Mouse (Mus musculus) kidney, postnatal 14 days (tissue): ENCODE measurements at regions not wholly inside any gene's neighbourhood (a gene's known extent, or its start where the extent isn't known, plus 50 kb on each side); places are given as distances from the start of the nearest gene placed in this dataset.

ENCODE experiments used
- DNase-seq: peaks from one replicate; pipeline ENCODE4 v3.0.0; 2022; ENCODE audit warnings: mixed read lengths

DNA sequence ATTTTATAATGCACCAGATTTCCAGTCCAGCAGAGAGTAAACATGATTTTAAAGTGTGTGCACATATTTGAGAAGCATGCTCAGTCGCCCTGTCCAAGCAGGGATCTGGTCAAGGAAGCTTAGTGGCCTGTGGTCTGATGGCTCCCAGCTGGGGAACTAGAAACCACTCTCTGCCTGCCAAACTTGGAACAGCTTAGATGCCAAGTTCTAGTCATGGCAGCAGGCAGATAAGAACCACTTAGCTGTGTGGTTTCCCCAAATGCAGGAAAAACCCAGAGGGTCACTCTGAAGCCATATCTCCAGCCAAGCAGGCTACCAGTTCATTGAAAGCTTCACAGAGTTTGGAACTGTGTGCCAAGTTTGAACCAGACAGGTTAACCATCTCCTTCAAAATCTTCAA, 86.1 kb downstream of the Fam114a2 start:
- no peak for DNase-seq

DNA sequence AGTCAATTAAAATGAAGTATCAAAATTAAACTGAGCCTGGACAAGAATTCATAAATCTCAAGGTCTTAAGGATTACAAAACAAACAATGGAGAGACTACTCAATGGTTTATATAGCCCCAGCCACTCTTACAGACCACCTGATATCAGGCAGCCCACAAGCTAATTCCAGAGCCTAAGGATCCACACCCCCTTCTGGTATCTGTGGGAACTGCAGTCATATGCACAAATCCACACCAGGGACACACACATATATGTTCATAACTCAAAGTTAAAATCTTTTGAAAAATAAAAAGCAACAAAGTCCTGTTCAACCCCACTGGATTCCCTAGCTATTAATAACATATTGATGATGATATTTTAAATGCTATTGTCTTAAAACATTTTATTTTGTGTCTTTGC, 86.5 kb downstream of the Fam114a2 start:
- DNase-seq = no peak

DNA sequence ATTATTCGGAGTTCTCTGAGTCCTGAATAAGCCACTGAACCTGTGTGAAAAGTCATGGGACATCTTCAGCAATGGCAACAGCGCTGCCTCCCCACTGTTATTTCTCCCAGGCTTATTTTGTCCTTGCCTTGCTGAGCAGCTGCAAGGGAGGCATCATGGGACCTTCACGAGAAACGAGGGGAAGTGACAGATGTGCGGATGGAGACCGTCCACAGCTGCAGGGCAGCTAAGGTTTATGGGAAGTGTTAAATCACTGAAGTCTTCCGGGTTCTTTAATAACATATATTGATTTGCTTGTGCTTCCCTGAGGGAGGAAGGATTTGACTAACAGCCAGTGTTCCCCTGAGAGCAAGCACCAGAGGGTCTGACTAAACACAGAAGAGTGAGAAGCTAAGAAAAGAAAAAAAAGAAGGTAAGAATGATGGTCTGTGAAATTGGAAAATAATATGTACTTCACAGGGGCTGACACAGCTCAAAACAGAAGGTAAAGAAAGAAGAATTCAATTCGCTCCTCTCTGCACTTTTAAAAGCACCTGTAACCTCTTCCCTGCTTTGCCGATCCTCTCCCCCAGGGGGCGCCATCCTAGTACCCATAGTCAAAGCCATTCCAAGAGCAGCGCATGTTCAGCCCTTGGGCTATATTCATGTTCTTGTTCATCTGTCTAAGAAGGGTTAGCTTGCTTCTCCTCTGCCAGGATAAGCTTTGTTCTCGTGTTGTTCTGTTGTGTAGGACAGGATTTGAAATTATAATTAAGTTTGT, 92.2 kb downstream of the Fam114a2 start:
- peak; percentile 52 for DNase-seq

DNA sequence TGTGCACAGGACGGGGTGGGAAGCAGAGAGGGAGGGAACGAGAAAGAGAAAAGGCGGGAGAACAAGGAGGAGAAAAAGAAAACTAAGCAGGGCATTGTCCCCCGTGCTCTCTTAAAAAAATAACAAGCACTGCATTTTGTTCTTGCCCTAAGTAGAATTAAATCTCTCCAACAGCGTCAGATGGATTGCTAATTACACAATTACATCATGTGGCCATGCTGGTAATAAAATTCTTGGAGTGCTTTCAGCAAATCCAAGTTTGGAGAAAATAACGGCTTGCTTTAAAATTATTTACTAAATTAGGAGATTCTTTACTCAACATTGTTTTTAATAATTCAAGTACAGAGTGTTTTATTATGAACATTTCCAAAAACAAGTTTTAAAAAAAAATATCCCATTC, 99.0 kb downstream of the Fam114a2 start:
- DNase-seq = peak; percentile 5

DNA sequence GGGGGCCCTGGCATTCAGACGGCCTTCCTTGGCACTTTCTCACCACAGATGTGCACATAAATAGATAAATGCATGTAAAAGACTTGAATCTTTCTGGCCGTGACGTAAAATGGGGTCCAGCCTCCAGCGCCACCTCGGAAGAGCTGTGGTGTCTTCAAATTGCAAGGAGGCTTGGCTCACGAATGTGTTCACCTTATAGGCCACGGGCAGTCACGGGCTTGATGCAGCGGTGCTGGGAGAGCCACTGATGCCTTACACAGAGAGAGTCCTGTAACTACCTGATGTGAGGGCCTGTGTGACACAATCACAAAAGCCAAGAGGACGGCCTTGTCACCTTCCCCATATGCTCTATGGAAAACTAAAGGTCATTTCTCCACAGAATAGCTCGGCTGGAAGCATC, 102.4 kb downstream of the Fam114a2 start:
- DNase-seq = no peak

DNA sequence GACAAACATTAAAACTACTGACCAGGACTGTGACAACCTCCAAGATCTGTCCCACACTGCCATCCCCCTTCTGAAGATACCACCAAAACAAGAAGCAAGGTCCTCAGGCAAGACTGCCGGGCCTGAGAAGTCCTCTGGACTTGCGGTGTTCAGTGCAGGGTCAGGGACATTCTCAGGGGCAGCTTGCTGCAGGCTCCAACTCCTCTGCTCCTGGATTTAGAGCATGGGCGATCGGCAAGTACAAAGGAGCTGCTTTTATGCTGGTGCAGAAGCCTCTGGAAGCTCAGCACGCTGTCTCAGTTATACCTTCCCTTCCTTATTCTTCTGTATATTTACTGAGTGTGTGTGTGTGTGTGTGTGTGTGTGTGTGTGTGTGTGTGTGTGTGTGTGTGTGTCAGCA, 103.2 kb downstream of the Fam114a2 start:
- DNase-seq = no peak

DNA sequence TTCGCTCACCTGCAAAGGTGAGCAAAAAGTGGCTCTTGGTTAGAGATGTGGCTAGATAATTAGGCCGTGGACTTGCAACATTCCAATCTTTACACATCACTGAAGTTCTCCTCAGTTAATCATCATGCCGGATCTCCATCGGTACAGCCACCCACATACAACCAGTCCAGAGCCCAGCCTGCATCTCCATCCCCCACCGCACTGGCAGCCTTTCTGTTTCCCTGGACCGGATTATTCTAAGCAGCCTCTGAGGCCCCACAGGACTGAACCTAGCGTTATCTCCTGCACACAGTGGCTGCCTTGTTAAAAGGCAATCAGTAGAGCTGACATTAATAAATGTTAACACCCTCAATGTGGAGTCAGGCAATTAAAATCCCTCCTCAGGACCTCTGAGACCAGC, 103.7 kb downstream of the Fam114a2 start:
- no peak for DNase-seq

DNA sequence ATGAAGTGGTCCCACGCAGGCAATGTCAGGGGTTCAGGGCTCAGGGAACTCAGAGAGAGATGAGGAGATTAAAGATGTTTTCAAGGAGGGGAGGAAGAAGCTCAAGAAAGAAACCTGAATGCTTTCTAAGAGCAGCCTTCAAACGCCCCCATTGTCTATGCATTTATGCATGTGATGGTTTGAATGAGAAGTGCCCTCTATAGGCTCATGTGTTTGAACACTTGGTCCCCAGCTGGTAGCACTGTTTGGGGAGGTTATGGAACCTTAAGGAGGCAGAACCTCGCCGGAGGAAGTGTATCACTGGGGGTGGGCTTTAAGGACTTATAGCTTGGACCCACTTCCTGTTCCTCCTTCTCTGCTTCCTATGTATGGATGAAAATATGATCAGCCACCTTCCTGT, 105.1 kb downstream of the Fam114a2 start:
- no peak for DNase-seq

DNA sequence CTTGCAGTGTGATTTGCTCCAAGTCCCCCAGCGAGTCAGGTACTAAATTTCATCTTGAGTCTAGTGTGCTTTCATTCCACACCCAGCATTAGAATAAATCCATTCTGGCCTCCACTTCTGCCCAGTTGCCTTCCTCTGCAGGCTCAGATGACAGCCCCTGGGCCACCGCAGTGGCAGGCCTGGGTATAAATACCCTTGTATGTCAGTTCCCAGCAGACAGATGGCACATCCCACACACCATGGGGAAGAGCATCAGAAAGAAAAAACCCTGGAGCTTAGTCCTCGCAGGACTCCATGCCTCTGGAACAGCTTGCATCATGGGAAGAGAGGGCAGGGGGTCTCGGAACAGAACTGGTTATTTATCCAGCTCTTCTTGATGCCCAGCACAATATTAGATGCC, 105.7 kb downstream of the Fam114a2 start:
- no peak for DNase-seq

DNA sequence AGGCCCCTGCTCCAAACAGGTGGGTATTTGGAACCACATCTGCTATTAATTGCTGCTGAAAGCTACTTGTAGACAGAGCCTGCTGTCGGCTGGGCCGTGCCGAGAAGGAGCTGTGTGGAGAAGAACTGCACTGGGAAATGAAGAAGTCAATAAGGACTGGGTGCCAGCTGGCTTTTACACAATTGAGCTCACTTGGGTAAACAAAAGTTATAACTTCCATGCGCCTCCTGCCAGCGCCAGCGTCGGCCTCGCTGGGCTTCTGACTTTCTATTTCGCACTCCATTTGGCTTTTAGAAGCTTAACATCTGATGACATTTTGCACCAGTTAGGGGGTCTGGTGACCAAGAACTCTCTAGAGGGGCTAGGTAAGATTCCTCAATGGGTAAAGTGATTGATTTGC, 114.2 kb downstream of the Fam114a2 start:
- no peak for DNase-seq

DNA sequence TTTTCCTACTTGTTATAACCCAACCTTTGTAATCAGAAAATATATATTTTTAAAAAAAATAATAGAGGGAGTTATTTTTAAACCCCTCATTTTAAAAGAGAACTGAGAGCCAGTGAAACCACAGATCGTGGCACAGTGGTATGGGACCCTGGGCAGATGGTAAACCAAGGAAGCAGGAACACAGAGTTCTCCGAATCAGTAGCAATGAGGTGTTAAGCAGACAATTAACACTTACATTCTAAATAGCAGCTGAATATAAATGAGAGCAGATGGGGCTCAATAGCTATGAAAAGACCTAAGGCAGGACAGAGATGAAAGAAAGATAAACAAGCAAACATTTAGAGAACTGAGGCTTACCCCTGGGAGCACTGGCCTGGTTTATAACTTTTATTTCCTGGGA, 116.8 kb downstream of the Fam114a2 start:
- DNase-seq = no peak

DNA sequence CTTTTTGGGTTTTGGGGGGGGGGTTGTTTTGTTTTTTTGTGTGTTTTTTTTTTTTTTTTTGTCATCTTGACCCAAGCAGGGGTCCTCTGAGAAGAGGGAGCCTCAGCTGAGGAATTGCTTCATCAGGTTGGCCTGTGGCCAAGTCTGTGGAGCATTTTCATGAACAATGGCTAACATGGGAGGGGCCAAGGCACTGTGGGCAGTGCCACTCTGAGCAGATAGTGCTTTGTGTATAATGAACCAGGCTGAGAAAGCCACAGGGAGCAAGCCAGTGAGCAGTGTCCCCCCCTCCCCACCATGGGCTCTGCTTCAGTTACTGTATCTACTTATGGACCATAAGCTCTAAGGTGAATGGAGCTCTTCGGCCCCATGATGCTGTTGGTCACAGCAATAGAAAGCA, 119.1 kb downstream of the Fam114a2 start:
- no peak for DNase-seq

DNA sequence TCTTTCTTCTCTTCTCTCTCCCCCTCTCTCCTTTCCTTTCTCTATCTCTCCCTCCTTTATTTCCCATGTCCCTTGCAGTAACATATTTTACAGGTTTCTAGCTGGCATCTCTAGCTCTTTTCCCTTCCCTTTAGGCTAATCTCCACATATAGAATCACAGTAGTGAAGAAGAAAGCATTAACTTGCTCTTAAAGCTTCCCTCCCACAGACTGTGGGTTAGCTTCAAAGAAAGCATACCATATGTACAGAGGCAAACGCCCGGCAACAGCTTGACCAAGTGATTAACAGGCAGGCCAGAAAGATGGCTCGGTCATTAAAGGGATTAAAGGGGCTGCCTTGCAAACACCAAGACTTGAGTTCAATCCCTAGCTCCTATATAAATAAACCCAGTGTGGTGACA, 122.0 kb downstream of the Fam114a2 start:
- DNase-seq = no peak

DNA sequence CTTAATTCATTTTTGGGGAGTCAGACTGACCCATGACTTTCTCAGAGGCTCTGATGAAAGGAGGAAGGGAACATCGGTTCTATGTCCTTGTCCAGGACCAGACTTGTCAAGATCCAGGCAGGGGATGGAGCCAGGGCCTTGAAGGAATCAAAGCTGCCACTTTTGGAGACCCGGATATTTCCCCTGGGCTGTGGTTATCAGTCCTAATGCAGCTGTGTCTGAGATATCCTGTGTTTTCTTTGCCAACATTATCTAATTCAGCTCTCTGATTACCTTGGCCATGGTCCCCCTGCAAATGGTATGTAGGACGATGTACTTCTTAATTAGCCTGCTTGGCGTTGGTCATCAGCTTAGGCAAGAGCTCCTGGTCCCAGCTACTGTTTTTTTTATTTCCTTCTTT, 127.6 kb downstream of the Fam114a2 start:
- no peak for DNase-seq
